In the genomic region with DNA sequence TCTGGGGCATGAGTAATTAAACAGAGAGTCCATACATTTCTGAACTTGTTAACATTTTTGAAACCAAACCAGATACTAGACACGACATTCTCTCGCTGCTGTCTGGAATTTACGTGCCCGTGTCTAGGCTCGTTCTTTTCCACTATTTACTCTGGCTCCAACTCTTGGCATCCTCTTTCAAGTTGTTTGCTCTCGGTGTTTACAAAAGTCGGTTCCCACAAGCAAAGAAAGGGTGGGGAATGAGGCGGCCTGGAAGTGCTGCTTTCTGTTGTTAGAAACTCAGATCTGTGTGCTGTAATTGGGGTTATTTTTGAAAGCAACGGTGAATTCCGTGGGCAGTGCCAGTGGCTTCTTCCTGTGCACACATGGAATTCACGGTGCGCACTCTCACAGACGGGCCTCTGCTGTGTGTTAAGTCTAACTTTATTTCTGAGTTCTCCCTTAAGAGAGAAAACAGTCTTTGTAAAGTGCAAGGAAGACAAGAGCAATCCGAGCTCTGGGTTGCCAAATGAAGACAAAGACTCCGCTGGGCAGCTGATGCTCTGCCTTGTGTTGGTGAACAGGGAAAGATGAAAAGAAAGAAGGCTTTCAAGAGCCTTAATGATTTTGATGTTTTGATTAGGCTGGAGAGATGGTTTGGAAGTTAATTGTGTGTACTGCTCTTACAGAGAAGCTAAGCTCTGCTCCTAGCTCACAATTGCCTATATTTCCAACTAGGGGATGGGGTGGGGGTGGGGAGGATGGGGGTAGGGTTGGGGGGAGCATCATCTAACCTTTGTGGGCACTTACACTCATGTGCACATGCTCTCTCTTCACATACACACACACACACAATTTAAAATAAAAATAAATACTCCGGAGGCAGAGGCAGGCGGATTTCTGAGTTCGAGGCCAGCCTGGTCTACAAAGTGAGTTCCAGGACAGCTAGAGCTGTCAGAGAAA, we compare ENCODE assay signal across 9 mouse cellular contexts.
DNase-seq lines count a peak whose midpoint lies in the region; ATAC-seq and TF ChIP-seq lines count a peak whose summit lies in the region.
"Had no signal": no experiment of that assay in that cellular context is flagged by ENCODE, and none has a peak within 500 bp of the region (broad histone marks: within the 10 kb centered on the region; RNA-seq: fewer than 3 reads in every experiment).

No protein-coding gene starts in this region.

- 44% methylated on average over 18 of the region's 18 CpGs for WGBS in kidney, adult 2 months
- WGBS in forebrain, embryonic 16.5 days = 27% methylated on average over 18 of the region's 18 CpGs

- peak; percentile 31 for DNase-seq in kidney, adult 2 months
- DNase-seq in kidney, adult 11 months = no peak
- peak; percentile 19 for DNase-seq in embryo, embryonic 9.5 days (ENCODE audit: extremely low spot score)
- DNase-seq in lung, postnatal 10 days = peak; percentile 68
- DNase-seq in spleen, postnatal 4 days (ENCODE audit: low spot score in 2 of 2) = no peak
- DNase-seq in left cerebral cortex, adult 11 months (ENCODE audit: low spot score) = no peak
- no peak for DNase-seq in adrenal gland, postnatal 14 days

- peak overlapping the region; percentile 52; the same call in 1 of the 2 replicates for H3K27ac ChIP-seq in kidney, adult 2 months (ENCODE audit: insufficient read depth, low read depth, low read length)
- H3K27ac ChIP-seq in forebrain, embryonic 16.5 days (ENCODE audit: low read length) = no peak overlapping the region
- H3K27ac ChIP-seq: macrophage had no signal

- no peaks in the 10 kb centered on the region for H3K9me3 ChIP-seq in forebrain, embryonic 16.5 days (ENCODE audit: control insufficient read depth, low read length)

- no peak for TF ChIP-seq POLR2A in kidney, adult 2 months (IDR thresholded peaks at IDR 0.05; ENCODE audit: low read depth, low read length)

- no peaks in the 10 kb centered on the region for H3K27me3 ChIP-seq in kidney, adult 2 months (replicated peaks; ENCODE audit: control insufficient read depth, insufficient read depth, low read length)
- H3K27me3 ChIP-seq in forebrain, embryonic 16.5 days (replicated peaks; ENCODE audit: control insufficient read depth, insufficient read depth, low read length) = no peaks in the 10 kb centered on the region

- no peak for ATAC-seq in forebrain, embryonic 16.5 days

- no peak for TF ChIP-seq CTCF in kidney, adult 2 months (conservative IDR thresholded peaks at IDR 0.05; ENCODE audit: insufficient read depth, insufficient read length, low read depth, low read length)

- no peak overlapping the region for H3K4me3 ChIP-seq in kidney, adult 2 months (ENCODE audit: insufficient read depth, low read depth, low read length)
- no peak overlapping the region for H3K4me3 ChIP-seq in forebrain, embryonic 16.5 days (replicated peaks; ENCODE audit: low read length)

- peak overlapping the region; percentile 8; the same call in 1 of the 2 replicates for H3K4me2 ChIP-seq in forebrain, embryonic 16.5 days (ENCODE audit: low read length)

- no peaks in the 10 kb centered on the region for H3K4me1 ChIP-seq in kidney, adult 2 months (ENCODE audit: control insufficient read depth, insufficient read depth, low read length)
- peaks cover 5% of the 10 kb centered on the region for H3K4me1 ChIP-seq in forebrain, embryonic 16.5 days (replicated peaks; ENCODE audit: control insufficient read depth, insufficient read depth, low read length)

- no peak overlapping the region for H3K9ac ChIP-seq in forebrain, embryonic 16.5 days (replicated peaks; ENCODE audit: low read depth, low read length)

- H3K36me3 ChIP-seq in kidney, adult 2 months (ENCODE audit: control insufficient read depth, insufficient read depth, low read length) = no peaks in the 10 kb centered on the region
- H3K36me3 ChIP-seq in forebrain, embryonic 16.5 days (ENCODE audit: control insufficient read depth, insufficient read depth) = no peaks in the 10 kb centered on the region

Comparison
In these comparisons a context has a peak if more than half of its experiments do, and no peak if none do; other contexts are left out.
1. DNase-seq: peak in kidney, adult 2 months (single experiment), embryo, embryonic 9.5 days (single experiment) and lung, postnatal 10 days (single experiment); none in kidney, adult 11 months (single experiment), spleen, postnatal 4 days (0 of 2), left cerebral cortex, adult 11 months (single experiment) and adrenal gland, postnatal 14 days (single experiment).